Mouse (Mus musculus): Measurements from ENCODE around the gene Tnrc6b. TPM values are rescaled to one million over a fixed set of nuclear protein-coding genes. Genes with fewer than 3 reads are reported as not detected.

The Tnrc6b gene
- polyA plus RNA-seq, 1 experiment from 2014 or later, result 18.7 TPM

GRCm38 (mm10) chr15:80742991-80743474, 31.9 kb downstream of the Tnrc6b start:
- H3K36me3 ChIP-seq, result no peaks in the 10 kb centered on the region
- peaks cover 78% of the 10 kb centered on the region for H3K4me1 ChIP-seq (replicated peaks)
- ATAC-seq (ENCODE audit: low read depth) (peak; percentile 72), DNase-seq (peak; percentile 52)
- H3K9me3 ChIP-seq (replicated peaks), result no peaks in the 10 kb centered on the region
- WGBS (ENCODE audit: insufficient replicate concordance), result 46% methylated on average over 3 of the region's 3 CpGs
- peak overlapping the region; percentile 26; the same call in 1 of the 2 replicates for H3K27ac ChIP-seq
- H3K4me2 ChIP-seq, result peak overlapping the region; percentile 44
- no peaks in the 10 kb centered on the region for H3K27me3 ChIP-seq
- H3K9ac ChIP-seq, result peak overlapping the region; percentile 12; the same call in 1 of the 2 replicates
- H3K4me3 ChIP-seq (replicated peaks), result peak overlapping the region; percentile 5; the same call in 1 of the 2 replicates

- no peaks in the 10 kb centered on the region for H3K27me3 ChIP-seq
- H3K4me3 ChIP-seq (replicated peaks), result no peak overlapping the region
These were observed 32.5 kb downstream of the Tnrc6b start for GRCm38 (mm10) chr15:80743606-80744005.

GRCm38 (mm10) chr15:80744667-80745422, 33.7 kb downstream of the Tnrc6b start:
- Histone ChIP-seq H3K36me3 (no peaks in the 10 kb centered on the region), H3K27ac (peak overlapping the region; percentile 20; the same call in 1 of the 2 replicates), H3K27me3 (no peaks in the 10 kb centered on the region), H3K4me2 (peak overlapping the region; percentile 45), H3K9ac (0 out of 2 replicates have a peak overlapping the region, but pooled peaks have one; percentile 14), H3K9me3 (replicated peaks) (no peaks in the 10 kb centered on the region), H3K4me1 (replicated peaks) (peaks cover 79% of the 10 kb centered on the region), H3K4me3 (replicated peaks) (no peak overlapping the region)
- ATAC-seq (ENCODE audit: low read depth) (peak; percentile 75), DNase-seq (peak; percentile 48)
- 18% methylated on average over 3 of the region's 3 CpGs for WGBS (ENCODE audit: insufficient replicate concordance)

More at GRCm38 (mm10) chr15:80743606-80744005, 32.5 kb downstream of the Tnrc6b start:
- no peak for ATAC-seq (ENCODE audit: low read depth)
- peaks cover 79% of the 10 kb centered on the region for H3K4me1 ChIP-seq (replicated peaks)
- H3K4me2 ChIP-seq, result peak overlapping the region; percentile 15
- 48% methylated on average over 7 of the region's 7 CpGs for WGBS (ENCODE audit: insufficient replicate concordance)
- H3K36me3 ChIP-seq, result no peaks in the 10 kb centered on the region
- peak overlapping the region; percentile 14; the same call in 1 of the 2 replicates for H3K27ac ChIP-seq
- no peak overlapping the region for H3K9ac ChIP-seq
- no peaks in the 10 kb centered on the region for H3K9me3 ChIP-seq (replicated peaks)
- no peak for DNase-seq

GRCm38 (mm10) chr15:80748979-80749378, 37.9 kb downstream of the Tnrc6b start:
- Histone ChIP-seq H3K27ac (peak overlapping the region; percentile 76), H3K9me3 (replicated peaks) (no peaks in the 10 kb centered on the region), H3K4me1 (replicated peaks) (peaks cover 66% of the 10 kb centered on the region), H3K4me3 (replicated peaks) (no peak overlapping the region), H3K9ac (peak overlapping the region; percentile 5; the same call in 1 of the 2 replicates), H3K27me3 (no peaks in the 10 kb centered on the region), H3K4me2 (no peak overlapping the region), H3K36me3 (no peaks in the 10 kb centered on the region)
- ATAC-seq (ENCODE audit: low read depth) (peak; percentile 52; the same call in 1 of the 2 replicates), DNase-seq (peak; percentile 46)
- 8% methylated on average over 5 of the region's 5 CpGs for WGBS (ENCODE audit: insufficient replicate concordance)

GRCm38 (mm10) chr15:80753351-80753750, 42.2 kb downstream of the Tnrc6b start:
- no peak overlapping the region for H3K4me2 ChIP-seq
- peaks cover 47% of the 10 kb centered on the region for H3K4me1 ChIP-seq (replicated peaks)
- H3K36me3 ChIP-seq, result no peaks in the 10 kb centered on the region
- no peak overlapping the region for H3K4me3 ChIP-seq (replicated peaks)
- WGBS (ENCODE audit: insufficient replicate concordance), result 83% methylated on average over 6 of the region's 6 CpGs
- H3K27me3 ChIP-seq, result no peaks in the 10 kb centered on the region
- no peak for DNase-seq
- ATAC-seq (ENCODE audit: low read depth), result no peak
- H3K9me3 ChIP-seq (replicated peaks), result no peaks in the 10 kb centered on the region
- H3K27ac ChIP-seq, result no peak overlapping the region; the same call in 1 of the 2 replicates
- no peak overlapping the region for H3K9ac ChIP-seq

- Histone ChIP-seq H3K9me3 (replicated peaks) (no peaks in the 10 kb centered on the region), H3K4me1 (replicated peaks) (peaks cover 43% of the 10 kb centered on the region), H3K4me2 (no peak overlapping the region), H3K9ac (0 out of 2 replicates have a peak overlapping the region, but pooled peaks have one; percentile 7), H3K27ac (peak overlapping the region; percentile 2), H3K4me3 (replicated peaks) (no peak overlapping the region), H3K27me3 (no peaks in the 10 kb centered on the region), H3K36me3 (no peaks in the 10 kb centered on the region)
- peak; percentile 61 for ATAC-seq (ENCODE audit: low read depth)
- WGBS (ENCODE audit: insufficient replicate concordance), result 74% methylated on average over 1 of the region's 1 CpGs
- DNase-seq, result no peak
These were observed 43.0 kb downstream of the Tnrc6b start for GRCm38 (mm10) chr15:80754103-80754502.

GRCm38 (mm10) chr15:80759451-80759850, 48.3 kb downstream of the Tnrc6b start:
- Histone ChIP-seq H3K36me3 (no peaks in the 10 kb centered on the region), H3K9ac (no peak overlapping the region), H3K27ac (peak overlapping the region; percentile 65), H3K27me3 (no peaks in the 10 kb centered on the region), H3K9me3 (replicated peaks) (no peaks in the 10 kb centered on the region), H3K4me2 (no peak overlapping the region), H3K4me1 (replicated peaks) (peaks cover 61% of the 10 kb centered on the region), H3K4me3 (replicated peaks) (no peak overlapping the region)
- DNase-seq (no peak), ATAC-seq (ENCODE audit: low read depth) (no peak)
- WGBS (ENCODE audit: insufficient replicate concordance), result 83% methylated on average over 9 of the region's 9 CpGs

- Histone ChIP-seq H3K4me1 (replicated peaks) (peaks cover 59% of the 10 kb centered on the region), H3K9ac (peak overlapping the region; percentile 76; the same call in 1 of the 2 replicates), H3K4me3 (replicated peaks) (0 out of 2 replicates have a peak overlapping the region, but pooled peaks have one; percentile 51), H3K27ac (peak overlapping the region; percentile 96), H3K36me3 (no peaks in the 10 kb centered on the region), H3K9me3 (replicated peaks) (no peaks in the 10 kb centered on the region), H3K27me3 (no peaks in the 10 kb centered on the region), H3K4me2 (peak overlapping the region; percentile 77)
- DNase-seq (no peak), ATAC-seq (ENCODE audit: low read depth) (peak; percentile 52)
- 56% methylated on average over 3 of the region's 3 CpGs for WGBS (ENCODE audit: insufficient replicate concordance)
These were observed 49.4 kb downstream of the Tnrc6b start for GRCm38 (mm10) chr15:80760504-80760903.

- peak overlapping the region; percentile 96 for H3K27ac ChIP-seq
- ATAC-seq (ENCODE audit: low read depth) (peak; percentile 100), DNase-seq (peak; percentile 89)
- H3K27me3 ChIP-seq, result no peaks in the 10 kb centered on the region
- peak overlapping the region; percentile 51 for H3K4me3 ChIP-seq (replicated peaks)
- H3K4me1 ChIP-seq (replicated peaks), result peaks cover 61% of the 10 kb centered on the region
- peak overlapping the region; percentile 77 for H3K4me2 ChIP-seq
- H3K9me3 ChIP-seq (replicated peaks), result no peaks in the 10 kb centered on the region
- H3K9ac ChIP-seq, result peak overlapping the region; percentile 76
- 17% methylated on average over 8 of the region's 8 CpGs for WGBS (ENCODE audit: insufficient replicate concordance)
- no peaks in the 10 kb centered on the region for H3K36me3 ChIP-seq
These were observed 49.8 kb downstream of the Tnrc6b start for GRCm38 (mm10) chr15:80760935-80761334.

- no peaks in the 10 kb centered on the region for H3K36me3 ChIP-seq
- H3K9ac ChIP-seq, result 0 out of 2 replicates have a peak overlapping the region, but pooled peaks have one; percentile 34
- peaks cover 61% of the 10 kb centered on the region for H3K4me1 ChIP-seq (replicated peaks)
- no peak overlapping the region; the same call in 1 of the 2 replicates for H3K4me3 ChIP-seq (replicated peaks)
- H3K27ac ChIP-seq, result peak overlapping the region; percentile 96
- ATAC-seq (ENCODE audit: low read depth), result no peak
- no peaks in the 10 kb centered on the region for H3K9me3 ChIP-seq (replicated peaks)
- no peaks in the 10 kb centered on the region for H3K27me3 ChIP-seq
- WGBS (ENCODE audit: insufficient replicate concordance), result 77% methylated on average over 4 of the region's 4 CpGs
- peak overlapping the region; percentile 77 for H3K4me2 ChIP-seq
- no peak for DNase-seq
These were observed 51.5 kb downstream of the Tnrc6b start for GRCm38 (mm10) chr15:80762621-80763020.

- Histone ChIP-seq H3K27ac (peak overlapping the region; percentile 26), H3K36me3 (no peaks in the 10 kb centered on the region), H3K9me3 (replicated peaks) (no peaks in the 10 kb centered on the region), H3K9ac (no peak overlapping the region), H3K4me3 (replicated peaks) (no peak overlapping the region), H3K27me3 (no peaks in the 10 kb centered on the region), H3K4me2 (no peak overlapping the region), H3K4me1 (replicated peaks) (peaks cover 52% of the 10 kb centered on the region)
- ATAC-seq (ENCODE audit: low read depth) (no peak), DNase-seq (no peak)
- 63% methylated on average over 6 of the region's 6 CpGs for WGBS (ENCODE audit: insufficient replicate concordance)
These were observed 53.6 kb downstream of the Tnrc6b start for GRCm38 (mm10) chr15:80764666-80765065.

Data from liver, embryonic 13.5 days (tissue).